Mouse (Mus musculus): ENCODE results near the gene Hrasls5.

Gene Hrasls5

GRCm38 (mm10) chr19:7611942-7612757, at the start of gene Hrasls5:
Gene Hrasls5 (plus strand): TSS chr19:7612541.
- no peak for TF ChIP-seq GATA4 (IDR thresholded peaks at IDR 0.05; ENCODE audit: insufficient replicate concordance, low read length)

DNA sequence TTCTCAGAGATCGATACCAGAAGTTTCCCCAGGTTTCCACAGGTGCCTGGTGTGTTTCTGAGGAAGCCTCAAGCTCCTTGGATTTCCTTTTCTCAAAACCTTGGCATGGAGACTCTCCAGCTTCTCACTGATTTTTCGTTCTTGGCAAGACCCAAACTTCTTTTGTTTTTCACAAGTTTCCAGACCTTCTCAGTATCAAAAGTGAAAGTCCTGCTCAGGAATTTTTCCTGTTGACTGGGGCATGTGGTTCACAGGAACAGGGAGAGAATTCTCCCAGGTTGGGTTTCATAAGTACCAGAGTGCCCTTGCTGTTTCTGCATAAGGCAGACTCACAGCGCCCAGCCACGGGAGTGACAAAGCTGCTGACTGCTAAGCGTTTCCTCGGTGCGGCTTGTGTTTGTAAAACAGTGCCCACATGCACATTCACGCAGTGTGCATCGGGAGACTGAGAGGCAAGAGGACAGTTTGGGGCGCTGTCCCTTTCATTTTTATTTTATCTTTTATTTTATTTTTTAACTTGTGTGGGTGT, 49.7 kb upstream of the Hrasls5 start:
- no peak for TF ChIP-seq GATA4 (IDR thresholded peaks at IDR 0.05; ENCODE audit: insufficient replicate concordance, low read length)

DNA sequence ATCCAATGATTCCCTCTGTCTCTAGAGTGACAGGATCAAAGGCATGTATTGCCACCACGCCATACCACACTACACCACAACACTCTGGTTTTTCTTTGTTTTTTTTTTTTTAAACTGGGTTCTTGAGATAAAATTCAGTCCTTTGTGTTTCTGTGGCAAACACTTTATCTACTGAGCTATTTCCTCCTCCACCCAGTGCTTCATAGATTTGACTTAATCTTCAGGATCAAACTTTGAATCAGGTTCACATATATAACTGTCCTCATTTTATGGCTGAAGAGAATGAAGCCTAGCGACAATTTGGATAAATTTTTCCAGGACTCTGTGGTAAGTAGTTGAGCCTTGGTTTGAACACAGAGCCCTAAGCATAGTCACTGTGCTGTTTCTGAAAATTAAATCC, 48.7 kb upstream of the Hrasls5 start:
- no peak for TF ChIP-seq GATA4 (IDR thresholded peaks at IDR 0.05; ENCODE audit: insufficient replicate concordance, low read length)

GRCm38 (mm10) chr19:7564457-7564856, 47.9 kb upstream of the Hrasls5 start:
- TF ChIP-seq GATA4 (IDR thresholded peaks at IDR 0.05; ENCODE audit: insufficient replicate concordance, low read length), result no peak

GRCm38 (mm10) chr19:7566826-7567225, 45.5 kb upstream of the Hrasls5 start:
- TF ChIP-seq GATA4 (IDR thresholded peaks at IDR 0.05; ENCODE audit: insufficient replicate concordance, low read length), result no peak

GRCm38 (mm10) chr19:7568364-7568763, 44.0 kb upstream of the Hrasls5 start:
- no peak for TF ChIP-seq GATA4 (IDR thresholded peaks at IDR 0.05; ENCODE audit: insufficient replicate concordance, low read length)

- no peak for TF ChIP-seq GATA4 (IDR thresholded peaks at IDR 0.05; ENCODE audit: insufficient replicate concordance, low read length)
Measured at GRCm38 (mm10) chr19:7569650-7570049, 42.7 kb upstream of the Hrasls5 start.

DNA sequence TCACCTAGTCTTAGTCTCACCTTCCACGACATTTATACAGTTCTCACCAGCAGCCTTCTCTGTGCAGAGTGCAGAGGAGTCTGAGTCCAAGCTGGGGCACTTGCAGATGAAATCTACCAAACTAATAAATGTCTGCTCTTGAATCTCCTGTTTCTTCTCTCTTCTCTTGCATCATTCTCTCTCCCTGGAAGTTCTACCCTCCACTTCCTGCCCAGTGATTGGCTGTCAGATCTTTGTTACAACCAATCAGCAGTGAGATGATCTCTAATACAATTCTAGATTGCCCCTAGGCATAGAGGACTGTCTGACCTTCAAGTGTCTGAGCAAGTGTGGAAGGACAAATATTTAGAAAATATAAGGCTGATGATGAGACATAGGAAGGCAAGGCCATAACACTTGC, 36.2 kb upstream of the Hrasls5 start:
- no peak for TF ChIP-seq GATA4 (IDR thresholded peaks at IDR 0.05; ENCODE audit: insufficient replicate concordance, low read length)

GRCm38 (mm10) chr19:7577710-7578109, 34.6 kb upstream of the Hrasls5 start:
- no peak for TF ChIP-seq GATA4 (IDR thresholded peaks at IDR 0.05; ENCODE audit: insufficient replicate concordance, low read length)

- no peak for TF ChIP-seq GATA4 (IDR thresholded peaks at IDR 0.05; ENCODE audit: insufficient replicate concordance, low read length)
Measured at GRCm38 (mm10) chr19:7581042-7581441, 31.3 kb upstream of the Hrasls5 start.

- no peak for TF ChIP-seq GATA4 (IDR thresholded peaks at IDR 0.05; ENCODE audit: insufficient replicate concordance, low read length)
Measured at GRCm38 (mm10) chr19:7583101-7583500, 29.2 kb upstream of the Hrasls5 start.

DNA sequence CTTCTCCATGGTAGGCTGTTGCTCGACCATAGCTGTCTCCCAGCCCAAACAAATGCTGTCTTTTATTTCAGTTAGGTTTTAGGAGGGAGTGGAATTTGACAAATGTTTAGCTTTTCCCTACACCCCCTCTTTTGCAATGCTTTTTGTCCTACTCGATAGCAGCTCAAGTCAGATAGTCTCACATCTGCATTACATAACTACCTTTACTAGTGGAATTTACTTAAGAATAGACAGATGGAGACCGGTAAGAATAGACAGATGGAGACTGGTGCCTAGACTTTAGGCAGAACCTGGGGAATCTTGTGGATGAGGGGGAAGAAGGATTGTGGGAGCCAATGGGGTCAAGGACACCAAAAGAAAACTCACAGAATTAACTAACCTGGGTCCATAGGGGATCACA, 28.7 kb upstream of the Hrasls5 start:
- no peak for TF ChIP-seq GATA4 (IDR thresholded peaks at IDR 0.05; ENCODE audit: insufficient replicate concordance, low read length)

- no peak for TF ChIP-seq GATA4 (IDR thresholded peaks at IDR 0.05; ENCODE audit: insufficient replicate concordance, low read length)
Measured at GRCm38 (mm10) chr19:7585279-7585678, 27.1 kb upstream of the Hrasls5 start.

DNA sequence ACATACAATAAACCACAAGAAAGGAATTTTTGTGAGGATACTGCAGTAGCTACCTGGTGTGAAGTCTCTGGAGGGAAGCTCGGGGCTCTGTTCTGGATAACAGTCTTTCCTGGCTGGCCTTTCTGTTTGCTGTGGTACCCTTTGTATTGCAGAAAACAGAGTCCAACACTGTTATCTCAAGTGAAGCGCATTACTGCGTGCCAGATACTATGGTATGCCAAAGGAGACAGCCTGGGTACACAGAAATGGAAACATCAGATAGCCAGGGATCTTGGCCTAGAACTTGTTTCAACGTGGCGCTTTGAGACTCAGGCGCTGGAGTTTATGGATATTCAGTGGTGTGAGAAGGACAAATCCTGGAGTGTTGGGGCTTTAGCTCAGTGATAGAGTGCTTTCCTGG, 26.6 kb upstream of the Hrasls5 start:
- TF ChIP-seq GATA4 (IDR thresholded peaks at IDR 0.05; ENCODE audit: insufficient replicate concordance, low read length), result no peak

DNA sequence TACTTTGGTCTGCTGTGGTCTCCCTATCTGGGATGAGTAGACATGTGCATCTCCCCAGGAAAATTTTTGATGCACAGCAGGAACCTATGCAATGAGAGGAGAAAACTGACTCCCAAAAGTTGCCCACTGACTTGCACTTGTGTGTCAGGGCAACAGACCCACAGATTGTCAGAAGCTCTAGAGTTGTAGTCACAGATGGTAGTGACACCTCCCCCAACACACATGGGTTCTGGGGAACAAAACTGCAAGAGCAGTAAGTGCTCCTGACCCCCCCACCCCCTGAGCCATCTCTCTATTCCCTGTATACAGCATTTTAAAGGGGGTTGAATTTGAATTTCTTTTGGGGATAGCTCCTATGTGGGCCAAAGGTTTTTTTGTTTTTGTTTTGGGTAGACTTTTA, 21.5 kb upstream of the Hrasls5 start:
- TF ChIP-seq GATA4 (IDR thresholded peaks at IDR 0.05; ENCODE audit: insufficient replicate concordance, low read length), result no peak

DNA sequence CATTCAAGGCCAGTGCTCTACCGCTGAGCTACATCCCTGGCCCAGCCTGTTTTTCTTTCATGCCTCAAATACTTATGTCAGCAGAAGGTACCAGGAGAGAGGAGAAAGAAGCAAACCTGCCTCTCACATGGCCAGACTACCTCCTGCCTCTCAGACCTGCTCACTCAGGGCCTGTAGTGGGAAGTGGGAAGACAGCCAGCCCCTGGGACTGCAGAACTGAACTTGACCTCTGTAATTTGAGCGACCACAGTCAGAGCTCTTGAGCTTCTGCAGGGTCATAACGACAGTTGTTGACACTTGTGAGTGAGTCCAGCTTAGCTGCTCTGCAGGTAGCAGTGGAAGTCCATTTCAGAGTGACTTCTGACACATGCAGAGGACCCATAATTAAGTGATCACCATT, 20.3 kb upstream of the Hrasls5 start:
- TF ChIP-seq GATA4 (IDR thresholded peaks at IDR 0.05; ENCODE audit: insufficient replicate concordance, low read length), result no peak

DNA sequence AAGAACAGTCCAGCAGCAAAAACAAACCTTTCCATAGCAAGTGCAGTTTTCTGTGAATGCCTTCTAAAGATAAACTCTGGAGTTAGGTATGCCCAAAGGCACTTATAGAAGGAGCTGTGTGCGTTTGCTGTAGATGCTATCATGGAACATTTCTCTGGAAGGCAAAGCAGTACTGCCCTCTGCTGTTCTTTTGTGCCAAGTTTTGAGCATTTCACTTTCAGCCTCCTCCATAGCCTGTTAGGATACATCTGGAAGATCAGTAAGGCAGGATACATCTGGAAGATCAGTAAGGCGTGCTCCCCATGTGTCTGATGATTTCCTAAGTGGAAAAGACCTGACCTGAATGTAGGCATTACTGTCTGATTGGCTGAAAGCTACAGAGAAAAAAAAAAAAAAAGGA, 16.8 kb upstream of the Hrasls5 start:
- TF ChIP-seq GATA4 (IDR thresholded peaks at IDR 0.05; ENCODE audit: insufficient replicate concordance, low read length), result no peak

All from liver, adult (tissue).